Mouse (Mus musculus) lung, postnatal 25 days (tissue): ENCODE results near the gene Mat1a.

Experiments used
- DNase-seq: peaks from one replicate; pipeline ENCODE4 v3.0.0; 2022; ENCODE audit warnings: low spot score

Gene Mat1a

GRCm38 (mm10) chr14:41104853-41105444, at the start of gene Mat1a:
Gene Mat1a (plus strand): TSS chr14:41105035.
- peak; percentile 65 for DNase-seq

DNA sequence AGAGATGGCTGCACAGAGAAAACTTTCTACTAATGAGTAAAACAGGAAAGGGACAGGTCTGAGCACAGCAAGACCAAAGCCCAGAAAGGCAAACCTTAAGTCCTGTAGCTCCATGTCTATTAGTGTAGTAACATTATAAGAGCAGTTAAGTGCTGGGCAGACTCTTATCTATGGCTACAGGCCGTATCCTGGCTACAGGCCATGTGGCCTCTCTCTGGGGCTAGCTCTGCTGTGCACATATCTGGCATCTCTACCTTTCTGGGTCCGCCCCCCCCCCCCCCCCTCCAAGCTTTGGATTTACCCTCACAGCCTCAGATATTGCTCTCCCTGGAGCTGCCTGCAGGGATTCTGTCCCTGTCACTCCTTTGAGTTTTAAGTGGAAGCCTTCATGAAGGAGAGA, 39.7 kb upstream of the Mat1a start:
- no peak for DNase-seq

DNA sequence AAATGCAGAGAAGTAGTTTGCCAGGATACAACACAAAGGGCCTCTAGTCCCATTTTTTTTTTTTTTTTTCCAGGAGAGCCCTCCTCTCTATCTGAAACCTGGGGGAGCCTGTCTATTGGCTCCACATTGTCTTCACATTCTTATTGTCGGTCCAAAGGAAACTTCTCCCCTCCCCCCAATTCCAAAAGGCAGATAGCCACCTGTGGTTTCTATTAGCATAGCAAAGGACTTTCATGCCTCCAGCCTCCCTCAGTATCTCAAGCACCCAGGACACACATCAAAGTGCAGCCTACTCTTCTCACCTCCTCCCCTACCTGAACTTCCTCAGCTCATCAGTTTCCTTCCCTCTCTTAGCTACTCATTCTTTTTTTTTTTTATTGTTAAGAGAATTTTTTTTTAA, 38.4 kb upstream of the Mat1a start:
- no peak for DNase-seq

DNA sequence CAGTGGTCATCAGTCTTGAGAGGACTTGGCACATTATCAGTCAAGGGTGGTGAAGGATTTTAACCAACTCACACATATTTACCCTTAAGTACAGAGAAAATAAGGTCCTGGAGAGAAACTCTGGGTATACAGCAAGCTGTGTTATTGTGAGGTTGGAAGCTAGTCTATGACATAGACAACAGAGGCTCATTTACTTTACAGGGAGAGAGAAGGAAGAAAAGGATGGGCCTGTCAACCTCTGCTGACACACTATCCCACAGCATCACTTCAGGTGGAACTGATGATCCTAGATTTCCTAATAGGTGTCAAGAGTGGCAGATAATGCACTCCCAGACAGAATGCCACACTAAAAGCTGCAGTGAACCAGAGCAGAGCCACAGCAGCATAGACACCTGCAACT, 35.7 kb upstream of the Mat1a start, which contains the start of gene Dydc2:
Gene Dydc2, minus strand, starts transcription at position 101 of the 400 bp plus-strand sequence.
- no peak for DNase-seq

DNA sequence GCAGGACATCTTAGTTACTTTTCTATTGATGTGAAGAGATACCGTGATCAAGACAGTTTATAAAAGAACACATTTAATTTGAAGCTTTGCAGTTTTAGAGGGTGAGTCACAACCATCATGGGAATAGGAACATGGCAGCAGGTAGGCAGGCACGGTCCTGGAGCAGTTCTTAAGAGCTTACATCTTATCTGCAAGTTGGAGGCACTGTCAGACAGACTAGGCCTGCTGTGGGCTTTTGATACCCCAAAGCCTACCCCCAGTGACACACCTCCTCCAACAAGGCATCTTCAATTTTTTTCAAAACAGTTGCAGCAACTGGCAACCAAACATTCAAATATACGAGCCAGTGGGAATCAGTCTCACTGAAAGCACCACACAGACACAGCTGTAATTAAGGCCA, 34.5 kb upstream of the Mat1a start:
- DNase-seq = no peak

DNA sequence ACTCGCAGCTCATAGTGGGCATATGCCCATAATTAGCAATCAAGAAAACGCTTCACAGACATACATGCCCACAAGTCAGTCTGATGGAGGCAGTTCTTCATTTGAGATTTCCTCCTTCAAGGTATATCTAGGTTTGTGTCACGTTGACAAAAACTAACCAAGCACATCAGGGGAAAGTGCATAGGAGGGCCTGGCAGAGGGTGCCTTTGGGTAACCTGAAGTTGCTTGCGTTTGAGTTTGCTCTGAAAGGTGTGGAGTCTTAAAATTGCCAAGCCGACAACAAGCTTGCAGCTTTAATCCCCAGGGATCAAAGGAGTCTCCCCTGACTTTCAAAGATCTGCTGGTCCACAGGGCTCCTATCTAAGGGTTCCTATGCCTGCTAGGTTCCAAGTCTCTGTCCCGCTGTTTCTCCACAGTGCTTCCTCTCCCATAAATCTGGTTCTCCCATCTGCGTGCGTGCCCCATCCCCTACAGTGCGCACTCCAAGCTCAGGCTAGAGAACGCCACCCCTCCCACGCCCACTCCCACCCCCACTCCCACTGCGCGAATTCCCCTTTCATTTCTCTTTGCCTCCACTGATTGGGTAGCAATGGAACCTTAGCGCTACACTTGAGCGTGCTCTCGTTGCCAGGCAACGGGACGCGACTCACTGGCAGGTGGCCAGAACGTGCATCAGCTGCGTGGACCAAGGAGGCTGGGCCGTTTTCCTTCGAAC, 32.4 kb upstream of the Mat1a start, which contains the start of gene Dydc1:
Gene Dydc1, plus strand, starts transcription at position 683 of the 715 bp plus-strand sequence.
- DNase-seq = peak; percentile 50

GRCm38 (mm10) chr14:41072944-41073275, 31.9 kb upstream of the Mat1a start:
- no peak for DNase-seq

GRCm38 (mm10) chr14:41082408-41082807, 22.4 kb upstream of the Mat1a start:
- DNase-seq = no peak

DNA sequence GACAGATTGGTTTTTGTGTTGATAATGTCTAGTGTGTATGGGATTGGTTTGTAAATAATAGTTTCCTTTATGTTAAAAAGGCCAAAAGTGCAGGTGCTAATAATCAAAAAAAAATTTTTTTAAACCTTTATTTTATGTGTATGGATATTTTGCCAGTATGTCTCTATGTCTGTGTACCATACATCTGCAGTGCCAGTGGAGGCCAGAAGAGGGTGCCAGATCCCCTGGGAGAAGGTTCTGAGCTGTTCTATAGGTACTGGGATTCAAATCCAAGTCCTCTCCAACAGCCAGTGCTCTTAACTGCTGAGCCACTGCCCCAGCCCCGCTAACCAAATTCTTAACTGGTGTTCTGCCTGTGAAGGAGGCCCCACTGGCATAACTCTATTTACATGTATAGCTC, 17.3 kb upstream of the Mat1a start:
- no peak for DNase-seq

DNA sequence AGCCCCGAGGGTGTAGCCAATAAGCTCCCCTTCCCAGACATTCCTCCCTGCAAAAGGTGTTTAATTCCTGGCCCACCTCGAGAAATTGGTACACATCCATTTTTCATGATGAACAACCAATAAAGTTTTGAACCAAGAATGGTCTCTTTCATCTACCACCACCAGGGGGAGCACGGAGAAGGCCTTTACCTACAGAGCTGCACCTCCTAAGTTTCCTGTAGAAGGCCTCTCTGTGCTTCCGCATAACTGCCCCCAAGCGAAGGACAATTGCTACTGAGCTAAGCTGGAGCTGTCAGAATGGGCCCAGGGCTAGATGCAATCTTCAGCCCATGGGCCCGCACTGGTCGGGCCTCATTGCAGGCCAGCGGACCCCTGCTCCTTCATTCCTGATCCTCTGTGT, 14.1 kb upstream of the Mat1a start:
- DNase-seq = peak; percentile 25

DNA sequence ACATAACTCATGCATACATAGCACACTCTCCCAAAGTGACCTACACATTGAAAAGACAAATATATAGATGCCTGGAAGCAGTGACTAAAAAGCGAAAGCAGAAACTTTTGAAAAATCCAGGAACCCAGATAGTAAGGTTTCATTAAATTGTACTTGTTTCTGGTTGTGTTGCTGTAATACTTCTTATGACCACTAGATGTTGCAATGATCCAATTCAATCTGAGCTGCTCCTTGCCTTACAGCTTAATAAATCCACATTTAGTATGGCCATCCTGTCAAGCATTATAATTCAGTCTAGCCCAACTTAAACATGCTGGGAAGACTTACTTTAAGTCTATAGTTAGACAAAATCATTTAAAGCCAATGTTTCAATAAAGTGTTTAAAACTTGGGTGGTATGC, 10.7 kb upstream of the Mat1a start:
- DNase-seq = peak; percentile 18

GRCm38 (mm10) chr14:41096296-41096860, 8.5 kb upstream of the Mat1a start:
- DNase-seq = no peak

DNA sequence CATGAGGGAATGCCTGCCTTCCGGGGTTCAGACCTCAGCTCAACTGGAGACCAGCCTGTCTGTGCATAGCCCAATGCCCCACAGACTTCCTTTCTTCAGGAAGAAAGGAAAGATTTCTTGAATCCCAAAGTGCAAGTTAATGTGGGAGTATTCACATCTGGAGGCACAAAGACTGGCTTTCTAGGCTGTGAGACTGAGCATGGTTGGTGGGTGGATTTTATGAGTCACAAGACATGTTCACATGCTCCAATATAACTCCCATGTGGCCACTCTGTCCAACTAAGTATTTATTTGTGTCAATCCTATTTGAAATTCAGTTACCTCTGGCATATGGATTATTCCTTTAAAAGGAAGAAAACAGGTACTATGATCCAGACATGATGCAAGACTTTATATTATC, 6.1 kb upstream of the Mat1a start:
- no peak for DNase-seq

- DNase-seq = peak; percentile 21
Observed at GRCm38 (mm10) chr14:41100712-41101111, 4.1 kb upstream of the Mat1a start.

DNA sequence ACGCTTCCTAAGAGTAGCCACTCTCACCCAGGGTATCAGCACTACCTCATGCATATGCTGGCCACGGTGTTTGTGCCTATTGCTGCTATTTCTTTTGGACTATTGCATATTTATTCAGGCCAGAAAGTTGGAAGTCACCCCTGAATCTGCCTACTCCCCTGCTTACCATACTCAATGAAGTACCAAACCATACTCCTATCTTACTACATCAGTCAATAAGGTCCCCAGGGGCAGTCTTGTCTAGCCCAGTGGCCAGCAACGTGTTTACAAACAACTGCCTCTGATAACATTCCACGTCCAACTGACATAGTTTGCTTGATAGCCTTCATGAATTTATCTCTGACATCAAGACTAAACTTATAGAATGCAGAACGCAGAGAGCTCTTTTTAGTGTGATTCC, 3.6 kb upstream of the Mat1a start:
- DNase-seq = no peak

DNA sequence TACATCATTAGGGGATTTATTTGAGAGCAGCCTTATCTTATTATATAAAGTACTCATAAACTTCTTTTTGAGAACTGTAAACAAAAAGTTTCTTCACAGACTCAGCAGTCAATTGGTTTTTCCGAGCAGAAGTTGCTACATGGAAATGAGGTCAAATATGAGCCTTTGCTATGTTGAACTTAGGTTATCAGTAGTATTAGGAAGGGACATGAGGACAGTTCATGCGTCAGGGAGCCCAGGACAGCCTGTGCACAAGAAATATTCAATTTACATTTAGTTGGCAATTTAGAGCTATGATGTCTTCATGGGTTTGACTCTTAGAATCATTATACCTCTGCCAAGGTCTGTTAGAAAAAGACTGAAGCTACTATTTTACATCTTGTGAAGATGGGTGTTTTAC, 2.6 kb upstream of the Mat1a start:
- no peak for DNase-seq

DNA sequence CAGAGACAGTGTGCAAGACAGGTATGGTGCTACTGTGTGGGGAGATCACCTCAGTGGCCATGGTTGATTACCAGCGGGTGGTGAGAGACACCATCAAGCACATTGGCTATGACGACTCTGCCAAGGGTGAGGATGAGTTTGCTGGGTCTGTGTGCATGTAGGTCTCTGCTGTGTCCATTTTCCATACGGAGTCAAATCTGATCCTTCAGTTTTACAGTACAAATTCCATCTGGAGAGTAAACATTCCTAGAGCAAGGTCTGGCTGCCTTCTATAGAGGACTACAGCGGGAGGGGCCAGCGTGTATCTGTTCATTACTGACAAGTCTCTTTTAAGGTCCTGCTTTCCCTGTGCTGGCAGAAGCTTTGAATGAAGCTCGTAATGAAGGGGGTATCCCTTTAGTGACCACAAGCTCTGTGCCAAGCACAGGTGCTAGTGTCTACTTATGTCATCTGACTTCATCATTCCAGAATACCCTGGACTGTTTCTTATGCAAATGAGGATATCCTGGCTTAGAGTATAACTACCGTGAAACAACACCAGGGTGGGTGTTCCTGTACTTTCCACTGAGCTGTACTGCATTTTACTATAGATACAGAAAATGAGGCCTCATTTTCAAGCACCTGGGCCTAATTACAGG, 6.3 kb downstream of the Mat1a start:
- DNase-seq = no peak

GRCm38 (mm10) chr14:41112944-41113343, 8.1 kb downstream of the Mat1a start:
- no peak for DNase-seq

GRCm38 (mm10) chr14:41116271-41116670, 11.4 kb downstream of the Mat1a start:
- DNase-seq = no peak

DNA sequence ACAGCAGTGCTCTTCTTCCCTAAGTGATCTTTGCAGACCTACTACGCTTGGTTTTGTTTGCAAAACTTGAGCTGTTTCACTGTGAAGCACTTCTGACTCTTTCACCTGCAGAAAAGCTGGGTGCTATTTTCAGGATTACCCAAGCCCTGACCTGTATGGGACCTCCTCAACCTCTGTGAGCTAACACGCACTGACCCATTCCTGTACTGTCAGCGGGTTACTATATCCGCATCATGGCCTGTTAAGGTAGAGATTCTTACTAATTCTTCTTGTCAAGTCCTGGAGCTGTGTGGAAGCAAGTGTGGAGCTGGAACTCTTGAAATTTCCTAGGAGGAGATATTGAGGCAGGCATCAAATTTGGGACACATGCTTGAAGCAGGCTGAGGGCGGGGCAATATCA, 19.8 kb downstream of the Mat1a start:
- no peak for DNase-seq

DNA sequence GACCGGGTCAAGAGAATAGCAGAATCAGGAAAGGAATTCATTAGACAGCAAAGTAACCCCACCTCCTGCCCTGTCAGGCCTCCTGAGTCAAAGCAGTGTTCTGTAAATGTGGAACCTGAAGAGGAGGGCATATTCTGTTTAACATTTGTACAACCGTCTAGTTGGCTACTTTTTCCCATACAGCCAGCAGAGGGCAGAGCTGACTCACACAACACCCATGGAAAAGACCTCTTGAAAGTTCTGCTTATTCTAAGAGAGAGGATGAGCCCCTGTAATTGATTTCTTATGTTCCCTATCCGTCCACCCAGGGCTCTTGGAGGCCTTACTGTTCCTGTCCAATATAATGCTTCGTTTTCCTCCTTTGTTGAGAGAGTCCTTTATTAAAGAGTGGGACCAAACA, 23.2 kb downstream of the Mat1a start:
- peak; percentile 55 for DNase-seq

DNA sequence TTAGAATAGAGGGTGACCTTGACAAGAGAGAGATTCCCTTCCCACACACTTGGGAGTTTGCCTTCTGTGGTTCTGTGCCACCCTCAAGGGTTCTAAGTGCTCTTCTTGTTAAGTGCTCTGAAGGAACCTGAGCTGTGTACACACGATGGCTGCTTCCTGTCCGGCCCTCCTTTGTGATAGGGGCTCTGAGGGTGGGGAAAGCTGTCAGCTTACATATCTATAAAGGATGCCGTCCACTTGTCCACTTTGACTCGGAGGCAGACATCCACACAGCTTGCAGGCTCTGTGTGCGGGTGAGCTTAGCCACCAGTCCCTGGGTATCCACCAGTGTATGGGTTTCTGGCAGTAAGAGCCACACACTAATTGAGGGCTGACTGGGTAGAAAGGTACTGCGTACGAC, 26.7 kb downstream of the Mat1a start, which contains the start of gene Sftpa1:
Gene Sftpa1, plus strand, starts transcription at position 243 of the 400 bp plus-strand sequence.
- DNase-seq = peak; percentile 79

- DNase-seq = peak; percentile 55
Observed at GRCm38 (mm10) chr14:41137006-41137405, 32.2 kb downstream of the Mat1a start.
